Mouse (Mus musculus) layer of hippocampus, adult 11-12 months (tissue): ENCODE results near the gene Syne1.

Experiments
- DNase-seq: peaks from one replicate; pipeline ENCODE4 v3.0.0; 2022; ENCODE audit warnings: low spot score

Syne1 gene

DNA sequence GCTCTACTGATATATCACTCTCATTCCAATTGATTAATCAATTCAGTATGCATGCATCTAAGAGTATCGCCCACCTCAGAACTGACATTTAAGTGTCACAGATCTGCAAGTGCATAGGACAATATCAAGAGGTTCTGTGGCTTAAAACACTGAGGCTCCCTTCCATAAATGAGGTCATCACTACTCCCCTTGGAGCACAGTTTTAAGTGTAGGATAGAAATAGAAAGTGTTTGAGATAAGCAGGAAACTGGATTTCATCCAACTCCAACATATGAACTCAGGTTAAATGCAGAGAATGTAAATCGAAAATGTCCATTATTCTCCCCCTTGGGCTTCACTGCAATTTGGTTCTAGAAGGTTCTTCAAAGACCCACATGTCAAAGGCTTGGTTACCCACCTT is 492.4 kb downstream of the Syne1 start:
- no peak for DNase-seq

DNA sequence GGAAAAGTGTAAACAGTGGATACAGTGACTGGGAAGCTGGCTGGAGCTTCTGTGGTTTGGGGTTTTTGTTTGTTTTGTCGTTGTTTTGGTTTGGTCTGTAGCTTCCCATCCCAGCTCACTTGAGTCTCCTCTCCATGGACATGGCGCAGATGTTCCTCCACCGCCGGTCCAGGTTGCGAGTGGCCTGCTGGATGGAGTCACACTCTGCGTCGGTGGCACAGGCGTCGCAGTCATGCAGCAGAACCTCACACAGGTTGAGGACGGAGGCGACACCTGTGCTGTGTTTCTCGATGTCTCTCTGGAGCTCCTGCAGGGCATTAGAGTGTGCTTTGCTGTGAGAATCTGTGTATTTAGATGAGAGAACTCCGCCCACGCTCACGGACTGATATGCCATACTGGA is 493.6 kb downstream of the Syne1 start:
- DNase-seq = no peak

DNA sequence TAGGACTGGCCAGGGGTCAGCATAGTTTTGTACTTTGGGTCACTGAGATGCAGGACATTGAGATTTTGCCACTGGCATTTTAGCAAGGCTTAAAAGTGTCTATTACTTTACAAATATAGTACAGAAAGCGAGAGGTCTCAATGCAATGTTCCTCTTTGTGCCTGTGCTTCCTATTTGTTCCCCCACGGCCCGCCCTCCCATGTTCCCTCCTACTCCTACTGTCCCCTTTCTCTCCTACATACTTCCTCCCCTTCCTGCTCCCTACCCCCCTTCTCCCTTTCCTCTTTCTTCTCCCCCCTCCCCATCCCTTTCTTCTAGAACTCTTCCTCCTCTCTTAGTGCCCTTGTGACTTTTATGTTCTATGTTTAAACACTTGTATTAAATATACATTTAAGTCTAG is 494.3 kb downstream of the Syne1 start:
- DNase-seq = no peak

DNA sequence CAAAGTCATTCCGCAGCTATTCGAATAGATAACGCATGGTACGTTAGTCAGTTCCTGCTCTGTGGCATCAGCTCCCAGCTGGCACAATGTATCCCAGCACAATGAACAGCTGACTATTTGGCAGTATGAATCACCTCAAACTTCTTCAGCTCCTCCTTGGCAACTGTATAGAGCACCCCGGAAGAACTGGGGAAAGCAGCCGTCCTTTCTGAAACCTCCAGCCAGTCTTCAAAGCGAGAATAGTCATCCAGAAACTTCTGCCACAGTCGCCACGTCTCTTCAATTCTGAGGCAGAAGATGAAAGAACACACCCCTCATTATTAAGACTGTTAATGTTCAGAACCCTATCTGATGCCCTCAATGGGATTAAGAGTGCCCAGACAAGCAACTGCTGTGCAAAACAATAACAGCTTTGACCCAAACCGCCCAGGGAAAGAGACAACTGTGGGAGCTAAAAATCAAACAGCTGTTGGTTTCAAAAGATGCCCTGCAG is 495.0 kb downstream of the Syne1 start:
- DNase-seq = no peak

DNA sequence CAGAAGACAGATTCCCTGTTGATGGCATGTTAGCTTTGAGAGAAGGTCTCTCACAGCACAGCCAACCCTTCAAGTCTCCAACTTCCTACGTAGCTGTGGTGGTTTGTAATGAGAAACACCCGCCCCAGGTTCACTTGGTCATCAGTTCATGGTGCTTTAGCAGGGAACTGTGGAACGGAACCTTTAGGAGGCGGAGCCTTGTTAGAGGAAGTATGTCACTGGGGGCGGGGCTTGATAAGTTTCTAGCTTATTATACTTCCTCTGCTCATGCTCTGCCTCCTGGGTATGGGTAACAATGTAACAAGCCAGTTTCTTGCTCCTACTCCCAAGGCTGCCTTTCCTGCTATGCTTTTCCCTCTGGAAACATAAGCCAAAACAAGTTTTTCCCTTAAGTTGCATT is 505.6 kb downstream of the Syne1 start:
- DNase-seq = no peak

DNA sequence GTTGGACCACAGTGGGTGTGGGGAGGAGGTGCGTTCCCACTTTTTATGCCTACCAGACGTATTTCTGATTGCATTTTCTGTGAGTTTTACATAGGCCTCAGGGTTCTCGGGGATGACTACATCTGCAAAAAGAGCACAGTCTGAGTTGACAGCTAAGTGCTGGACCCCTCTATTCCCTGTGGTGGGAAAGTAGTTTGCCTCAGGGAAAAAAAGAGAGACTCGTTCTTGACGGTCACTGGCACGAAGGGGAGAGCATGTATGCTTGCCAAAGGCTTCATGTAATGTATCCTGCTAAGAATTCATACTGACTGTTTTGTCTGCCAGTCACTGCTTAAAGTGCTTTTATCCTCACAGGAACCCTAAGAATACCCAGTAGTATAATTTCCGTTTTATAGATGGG is 506.1 kb downstream of the Syne1 start:
- DNase-seq = no peak

DNA sequence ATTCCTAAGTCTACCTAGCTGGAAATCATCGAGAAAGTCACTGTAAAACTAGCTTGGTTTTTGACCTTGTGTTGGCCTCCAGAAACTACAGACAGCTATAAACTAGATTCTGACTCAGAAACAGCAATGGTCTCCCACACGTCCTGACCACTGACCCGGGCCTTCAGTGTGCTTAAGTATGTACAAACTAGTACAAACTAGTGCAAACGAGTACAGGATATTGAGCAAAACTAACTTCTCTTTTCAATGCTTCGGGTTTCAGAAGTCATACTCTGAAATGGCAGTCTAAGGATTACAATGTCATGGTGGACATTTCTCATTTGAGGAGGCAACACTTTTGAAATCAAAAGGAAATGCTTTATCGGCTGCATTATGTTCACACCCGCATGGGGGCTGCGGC is 506.8 kb downstream of the Syne1 start:
- DNase-seq = no peak

DNA sequence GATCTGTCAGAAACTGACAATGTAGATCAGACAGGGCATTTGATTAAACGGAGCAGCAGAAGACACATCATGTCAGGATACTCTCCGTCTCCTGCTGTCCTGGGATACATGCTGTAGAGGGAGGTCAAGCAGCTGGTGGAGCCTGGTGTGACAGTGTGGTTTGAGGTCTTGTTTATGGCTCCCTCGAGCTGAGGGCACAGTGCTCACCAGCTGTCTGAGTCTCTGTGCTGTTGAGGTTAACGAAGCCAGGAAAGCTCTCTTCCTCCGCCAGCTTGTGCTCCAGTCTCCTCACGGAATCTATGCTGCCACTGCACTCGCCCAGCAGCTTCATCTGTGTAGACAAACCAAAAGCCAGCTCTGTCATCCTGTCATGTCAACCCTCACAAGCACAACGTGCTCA is 510.0 kb downstream of the Syne1 start:
- no peak for DNase-seq

DNA sequence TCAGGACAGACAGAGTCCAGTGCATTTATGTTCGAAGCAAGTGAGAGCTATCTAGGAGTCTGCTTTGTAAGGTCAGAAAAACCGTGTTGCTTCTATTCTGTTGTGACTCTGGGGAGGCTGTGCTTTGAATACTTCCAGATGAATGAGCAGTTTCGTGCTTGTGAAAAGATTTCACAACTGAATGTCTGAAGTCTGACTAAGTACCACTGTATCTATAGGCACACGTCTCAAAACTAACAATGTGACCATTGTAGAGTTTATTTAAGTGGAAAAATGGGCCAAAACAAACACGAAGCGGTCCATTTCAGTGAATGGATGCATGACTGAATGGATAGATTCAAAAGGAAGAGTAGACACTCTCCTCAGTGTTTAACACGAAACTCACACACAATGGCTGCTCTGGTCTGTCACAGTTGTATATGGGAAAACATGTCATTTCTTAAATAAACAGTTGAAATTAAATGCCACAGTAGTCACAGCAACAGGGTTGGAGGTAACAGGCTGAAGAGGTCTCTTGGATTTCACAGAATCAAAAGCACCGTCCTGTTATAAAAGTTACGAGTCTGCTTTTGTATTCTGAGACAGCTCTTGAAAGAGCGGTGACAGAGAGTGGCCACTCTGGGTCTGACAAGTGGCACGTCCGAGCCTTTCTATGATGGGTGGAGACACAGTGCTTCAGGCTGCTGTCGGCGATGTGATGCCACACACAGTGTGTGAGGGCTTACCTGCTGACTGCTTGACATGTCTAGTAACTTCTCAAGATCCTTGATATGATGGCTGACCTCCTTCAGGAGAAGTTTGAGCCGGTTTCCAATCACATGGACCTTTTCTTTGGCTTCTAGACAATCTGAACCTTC is 518.9 kb downstream of the Syne1 start:
- DNase-seq = no peak

DNA sequence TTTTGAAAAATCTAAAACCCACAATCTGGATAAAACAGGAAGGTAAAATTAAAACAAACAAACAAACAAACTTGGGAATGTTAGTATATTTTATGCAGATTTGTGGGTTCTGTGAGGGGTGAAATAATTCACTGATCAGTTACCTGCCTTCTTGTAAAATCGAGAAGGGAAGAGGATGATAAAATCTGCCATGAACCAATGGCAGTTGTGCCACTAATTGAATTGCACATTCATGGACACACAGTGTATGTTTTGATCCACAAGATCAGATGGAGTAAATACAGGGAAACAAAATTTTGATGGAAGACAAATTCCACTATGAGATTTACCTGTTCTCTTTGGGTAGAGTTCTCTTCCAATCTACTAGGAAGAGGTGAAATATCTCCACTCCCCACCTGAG is 521.4 kb downstream of the Syne1 start:
- DNase-seq = no peak

DNA sequence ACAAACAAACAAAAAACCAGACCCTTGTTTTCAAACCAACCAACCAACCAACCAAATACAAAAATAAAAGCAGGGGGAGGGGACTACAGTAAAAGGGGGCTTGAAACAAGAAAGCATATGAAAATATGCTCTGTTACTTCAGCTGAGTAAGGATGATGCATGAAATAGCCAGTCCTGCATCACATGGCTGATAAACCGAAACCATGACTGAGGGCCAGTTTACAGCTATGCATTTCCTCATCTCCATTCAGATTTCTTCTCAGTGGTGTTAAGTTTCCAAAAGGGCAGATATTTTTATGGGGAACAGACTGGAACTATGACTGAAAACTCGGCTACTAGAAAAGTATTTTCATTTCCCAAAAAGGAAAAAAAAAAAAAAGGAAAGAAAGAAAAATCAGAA is 522.1 kb downstream of the Syne1 start:
- DNase-seq = no peak

DNA sequence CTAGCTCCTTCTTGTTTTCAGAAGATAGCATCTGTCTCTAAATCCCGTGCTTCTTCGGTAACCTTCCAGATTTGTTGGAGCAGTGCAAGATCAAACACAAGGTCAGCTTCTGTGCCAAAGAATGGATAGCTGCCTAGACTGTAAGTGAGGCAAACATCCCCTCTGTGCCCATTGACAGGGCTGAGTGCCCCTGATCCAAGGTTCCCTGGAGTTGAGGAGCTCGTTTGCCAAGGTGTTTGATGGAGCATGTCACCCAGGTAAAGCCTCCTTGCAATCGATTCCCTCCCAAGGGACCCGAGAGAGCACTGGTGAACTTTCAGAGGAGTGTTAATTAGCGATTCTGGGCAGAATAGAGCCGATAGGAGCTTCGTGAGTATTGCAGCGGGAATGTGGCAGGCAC is 523.0 kb downstream of the Syne1 start:
- no peak for DNase-seq

DNA sequence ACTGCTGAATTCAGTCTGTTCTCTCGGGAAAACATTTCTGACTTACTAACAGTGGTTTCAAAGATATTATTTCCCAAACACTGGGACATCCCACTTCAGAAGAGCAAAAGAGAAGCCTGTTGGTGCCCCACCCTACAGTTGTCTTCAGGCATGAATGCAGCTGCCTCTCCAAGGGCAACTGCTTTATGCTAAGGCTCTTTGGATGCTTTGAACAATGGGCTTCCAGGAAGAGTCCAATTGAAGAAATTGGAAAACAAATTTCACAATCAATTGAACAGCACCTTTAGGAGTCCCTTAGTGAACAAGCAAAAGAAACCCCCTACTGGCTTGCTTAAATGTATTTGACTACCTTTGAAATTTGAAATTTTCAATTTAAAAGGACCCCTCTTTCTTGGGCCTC is 524.1 kb downstream of the Syne1 start:
- DNase-seq = no peak

DNA sequence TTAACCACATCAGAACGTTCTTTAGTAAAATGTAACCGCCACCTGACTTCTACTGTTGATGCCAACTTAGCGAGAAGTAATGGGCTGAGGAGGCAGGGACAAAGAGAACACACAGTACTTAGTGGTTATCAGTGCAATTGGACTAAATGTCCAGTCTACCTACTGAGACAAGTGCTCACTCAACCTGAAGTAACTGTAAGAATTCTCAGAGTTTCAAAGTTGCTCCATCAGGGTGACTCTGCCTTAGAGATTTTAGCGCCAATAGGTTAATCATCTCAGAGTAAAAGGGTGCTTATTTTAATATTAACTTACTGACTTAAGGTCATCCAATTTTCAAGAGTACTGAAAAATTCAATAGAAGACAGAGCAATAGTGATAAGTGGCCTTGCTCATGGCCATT is 525.4 kb downstream of the Syne1 start:
- no peak for DNase-seq

DNA sequence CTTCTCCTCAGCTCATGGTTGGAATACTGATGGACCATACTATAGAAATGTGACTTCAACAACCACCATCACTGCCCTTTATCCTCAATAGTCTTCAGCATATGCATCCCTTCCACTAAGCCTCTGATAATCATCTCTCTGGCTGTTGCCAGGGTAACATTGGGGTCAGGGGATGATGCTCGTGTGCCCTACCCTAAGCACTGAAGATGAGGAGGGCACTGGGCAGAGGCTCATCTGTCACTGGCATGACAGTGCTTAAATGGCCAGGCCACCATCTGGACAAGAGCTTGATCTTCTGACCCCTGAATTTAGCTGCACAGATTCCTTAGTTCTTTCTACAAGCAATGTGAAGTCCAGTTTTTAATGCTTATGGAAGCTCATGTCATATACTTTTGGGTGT is 534.1 kb downstream of the Syne1 start:
- no peak for DNase-seq

DNA sequence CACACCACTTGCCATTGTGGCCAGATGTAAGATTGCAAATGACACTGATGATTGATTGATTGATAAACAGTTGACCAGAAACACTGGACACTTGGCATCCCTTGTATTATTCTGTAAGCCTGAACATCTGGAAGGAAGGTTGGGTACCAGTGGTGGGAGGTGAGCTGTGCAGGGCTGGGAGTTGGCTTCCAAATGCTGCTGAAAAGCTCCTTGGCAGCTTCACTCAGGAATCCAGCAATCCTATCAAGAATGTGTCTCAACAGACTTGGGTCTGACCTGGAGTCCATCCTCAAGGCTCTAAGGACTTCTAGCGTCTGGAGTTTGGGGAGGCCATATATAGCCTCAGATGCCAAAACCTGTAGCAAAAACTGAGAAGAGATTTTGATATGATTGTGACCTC is 536.3 kb downstream of the Syne1 start:
- DNase-seq = no peak

DNA sequence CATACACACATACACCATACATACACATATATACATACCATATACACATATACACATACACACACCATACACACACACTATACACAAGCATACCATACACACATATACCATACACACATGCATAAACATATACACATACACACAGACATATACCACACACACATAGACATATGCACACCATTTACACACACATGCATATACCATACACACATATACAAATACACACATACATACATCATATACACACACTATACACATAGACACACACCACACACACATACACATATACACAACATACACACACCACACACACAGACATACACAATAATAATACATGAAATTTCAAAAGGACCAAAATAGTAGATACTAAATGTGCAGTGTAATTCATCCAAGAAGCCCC is 539.3 kb downstream of the Syne1 start:
- no peak for DNase-seq

DNA sequence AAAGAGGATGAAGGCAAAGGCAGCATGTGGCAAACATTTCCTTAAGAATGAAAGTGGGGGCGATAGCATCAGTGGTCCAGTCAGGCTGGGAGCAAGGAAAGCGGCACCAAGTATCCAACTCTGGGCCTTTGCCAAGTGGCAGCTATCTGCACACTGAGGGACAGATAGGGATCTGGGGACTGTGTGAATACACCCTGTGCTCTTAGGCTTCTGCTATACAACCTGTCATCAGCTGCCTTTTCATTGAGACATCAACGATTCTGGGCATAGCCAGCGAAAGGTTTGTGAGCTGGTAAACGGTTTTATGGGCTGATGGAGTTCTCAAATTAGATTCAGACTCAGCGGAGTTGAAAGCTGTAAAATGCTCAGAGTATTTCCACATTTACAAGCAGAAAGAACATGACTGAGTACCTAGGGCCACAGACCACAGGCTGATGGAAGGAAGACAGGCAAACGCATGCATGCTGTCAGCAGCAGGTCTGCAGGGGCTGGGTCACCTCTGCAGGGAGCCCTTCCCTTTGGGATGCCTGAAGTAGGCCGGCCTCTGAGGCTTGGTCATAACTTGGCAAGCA is 542.4 kb downstream of the Syne1 start:
- DNase-seq = no peak

DNA sequence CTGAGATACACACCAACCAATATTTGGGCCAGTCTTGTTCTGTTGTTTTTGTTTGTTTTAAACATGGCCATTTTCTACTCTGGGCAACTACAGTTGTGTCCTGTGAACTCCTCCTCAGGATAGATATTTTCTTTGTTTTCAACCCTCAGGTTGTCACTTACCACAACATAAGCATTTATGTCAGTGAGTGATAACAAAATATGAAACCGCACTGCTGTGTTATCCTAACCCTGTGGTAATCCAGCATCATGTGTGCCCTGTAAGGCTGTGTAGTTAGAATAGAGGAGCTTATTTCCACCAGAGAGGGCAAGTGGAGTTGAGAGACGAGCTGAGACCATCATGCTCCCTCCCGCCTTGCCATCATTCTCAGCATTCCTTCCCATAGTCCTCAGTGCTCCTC is 554.7 kb downstream of the Syne1 start:
- no peak for DNase-seq

DNA sequence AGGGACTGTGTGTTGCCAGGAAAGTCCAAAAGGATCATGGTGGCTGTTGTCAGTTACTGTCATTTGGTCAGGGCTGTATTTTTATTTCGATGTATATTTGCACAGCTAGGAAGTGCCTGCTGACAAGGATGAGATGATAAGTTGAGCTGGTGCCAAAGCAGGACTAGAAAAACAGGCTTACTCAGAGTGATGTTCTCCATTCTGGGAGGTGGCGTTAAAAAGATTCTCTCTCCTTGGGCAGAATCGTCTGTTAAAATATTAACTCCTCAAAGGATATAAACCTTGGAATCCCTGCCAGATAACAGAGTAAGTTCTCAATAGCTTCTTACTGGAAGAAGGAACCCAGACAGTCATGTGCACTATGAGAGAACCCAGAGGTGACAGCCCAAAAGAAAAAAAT is 557.5 kb downstream of the Syne1 start:
- DNase-seq = no peak

DNA sequence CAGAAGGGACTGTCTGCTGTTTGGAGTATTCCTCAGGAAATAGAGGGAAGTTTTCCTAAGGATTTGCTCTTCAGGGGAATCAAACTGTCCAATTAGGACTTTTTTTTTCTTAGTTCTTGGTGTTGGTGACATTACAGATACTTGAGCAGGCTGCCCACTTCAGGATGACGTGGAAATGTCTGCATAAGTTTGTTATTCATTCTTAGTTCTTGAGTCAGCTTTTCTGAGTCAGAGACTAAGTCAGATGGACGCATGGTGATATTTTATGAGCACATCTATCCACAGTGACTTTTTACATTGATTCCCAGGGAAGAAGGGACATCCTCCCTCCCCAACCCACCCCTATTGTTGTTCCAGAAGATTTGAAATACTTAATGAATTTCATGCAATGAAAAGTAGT is 567.4 kb downstream of the Syne1 start:
- no peak for DNase-seq

DNA sequence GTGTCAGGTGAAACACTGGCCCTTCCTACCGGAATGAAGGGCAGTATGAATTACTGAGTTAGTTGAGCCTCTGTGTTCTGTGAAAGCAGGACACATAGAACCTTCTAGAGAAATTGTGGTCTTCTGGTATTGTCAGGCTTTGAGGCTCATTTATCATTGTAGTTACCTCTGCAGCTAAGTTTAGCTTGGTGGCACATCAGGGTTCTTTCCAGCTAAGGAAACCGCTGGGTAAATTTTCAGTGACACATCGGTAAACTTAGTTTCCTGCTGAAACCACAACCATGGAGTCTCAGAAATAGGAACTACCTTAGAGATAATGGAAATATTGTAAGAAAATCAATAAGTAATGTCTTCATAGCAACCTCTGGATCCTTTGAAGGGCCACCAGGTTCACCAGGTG is 573.9 kb downstream of the Syne1 start:
- DNase-seq = no peak

DNA sequence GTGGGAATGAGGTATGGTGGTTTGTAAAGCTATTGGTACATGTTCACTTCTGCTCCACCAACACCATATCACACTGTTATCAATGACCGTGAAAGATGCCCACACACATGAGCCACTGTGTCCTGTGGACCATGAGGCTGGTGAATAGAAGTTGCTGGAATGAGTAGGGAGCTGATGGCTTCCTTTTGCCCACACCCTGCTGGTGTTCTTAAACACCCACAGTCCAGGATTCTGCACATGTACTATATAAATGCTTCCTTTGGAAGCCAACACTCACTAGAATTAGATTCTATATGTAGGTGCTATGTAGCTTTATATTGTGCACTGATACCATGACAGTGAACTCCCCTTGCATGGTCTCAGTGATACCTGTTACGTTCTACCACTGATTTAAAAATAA is 574.7 kb downstream of the Syne1 start:
- DNase-seq = no peak

DNA sequence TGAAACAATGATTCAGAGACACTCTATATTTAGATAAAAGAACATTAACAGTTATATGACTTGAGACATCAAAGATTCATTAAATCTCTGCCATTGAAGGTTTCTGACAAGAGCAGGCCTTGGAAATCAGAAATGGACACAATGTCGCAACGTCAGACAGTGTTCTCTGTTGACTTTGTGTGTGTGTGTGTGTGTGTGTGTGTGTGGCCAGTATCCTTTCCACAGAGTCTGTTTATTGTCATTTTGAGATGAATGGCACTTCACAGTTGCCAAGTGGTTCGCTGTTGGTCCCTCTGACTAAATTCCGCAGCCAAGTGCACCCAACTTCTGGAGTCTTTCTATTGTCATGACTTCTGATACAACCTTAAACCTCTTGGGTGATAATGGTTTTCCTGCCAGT is 577.0 kb downstream of the Syne1 start:
- DNase-seq = no peak
